Mouse (Mus musculus): Measurements from ENCODE around the gene Hoxa1. TPM values are rescaled to one million over a fixed set of nuclear protein-coding genes. Genes with fewer than 3 reads are reported as not detected.

The Hoxa1 gene
- 0.62 and 1.9 TPM in 2 replicates for polyA plus RNA-seq (2012; rRNA removed; ENCODE audit: low replicate concordance)

DNA sequence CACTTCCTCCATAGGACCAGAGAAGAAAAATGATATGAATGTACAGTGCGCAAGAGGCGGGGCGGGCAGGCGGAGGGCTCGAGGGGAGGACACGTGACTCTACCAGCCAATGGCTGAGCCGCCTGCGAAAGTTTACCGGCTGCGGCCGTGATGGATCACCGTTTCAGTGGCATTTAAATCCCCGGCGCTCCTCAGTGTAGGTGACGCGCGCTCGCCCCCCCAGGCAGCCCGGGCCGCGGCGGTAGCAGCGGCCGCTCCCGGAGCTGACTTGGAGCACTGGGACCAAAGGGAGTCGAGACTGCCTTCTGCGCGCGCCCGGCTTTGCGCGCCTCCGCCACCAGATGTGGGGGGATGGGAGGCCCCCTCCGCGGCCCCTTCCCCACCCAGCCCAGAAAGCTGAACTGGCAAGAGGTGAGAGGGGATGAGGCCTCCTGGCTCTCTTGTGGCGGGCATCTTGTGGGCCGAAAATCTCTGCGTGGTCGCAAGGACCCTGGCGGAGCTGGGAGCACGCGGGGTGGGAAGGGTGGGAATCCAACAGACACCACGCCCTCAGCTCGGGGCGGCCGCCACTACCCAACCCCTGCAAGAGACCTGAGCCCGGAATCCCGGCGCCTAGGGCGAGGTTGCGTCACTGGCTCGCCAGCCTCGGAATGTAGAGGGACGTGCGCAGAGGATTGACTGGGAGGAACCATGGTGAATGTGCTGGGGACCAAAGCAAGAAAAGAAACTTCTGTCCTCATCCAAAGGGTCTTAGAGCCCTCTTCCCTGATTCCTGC lies at the start of gene Hoxa1:
TSS of gene Hoxa1 (minus strand) at position 42 of the 776 bp plus-strand sequence.

DNA sequence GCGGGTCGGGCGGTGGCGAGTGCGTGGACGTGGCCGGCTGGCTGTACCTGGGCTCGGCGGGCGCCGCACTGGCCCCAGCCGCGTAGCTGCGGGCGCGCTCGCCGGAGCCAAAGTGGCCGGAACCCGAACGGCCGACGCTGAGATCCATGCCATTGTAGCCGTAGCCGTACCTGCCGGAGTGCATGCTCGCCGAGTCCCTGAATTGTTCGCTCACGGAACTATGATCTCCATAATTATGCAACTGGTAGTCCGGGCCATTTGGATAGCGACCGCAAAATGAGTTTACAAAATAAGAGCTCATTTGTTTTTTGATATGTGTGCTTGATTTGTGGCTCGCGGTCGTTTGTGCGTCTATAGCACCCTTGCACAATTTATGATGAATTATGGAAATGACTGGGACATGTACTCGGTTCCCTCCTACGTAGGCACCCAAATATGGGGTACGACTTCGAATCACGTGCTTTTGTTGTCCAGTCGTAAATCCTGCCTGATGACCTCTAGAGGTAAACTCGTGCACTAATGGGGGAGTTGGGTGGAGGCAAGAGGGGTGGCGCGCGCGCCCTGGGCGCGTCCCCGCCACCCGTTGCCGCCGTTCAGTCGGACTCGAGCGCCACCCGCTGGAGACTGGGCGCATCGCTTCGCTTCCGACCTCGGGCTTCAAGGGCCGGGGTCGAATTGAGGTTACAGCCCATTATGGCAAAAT lies 46.1 kb upstream of the Hoxa1 start, which contains the start of gene Hoxa5:
TSS of gene Hoxa5 (minus strand) at position 538 of the 703 bp plus-strand sequence.

DNA sequence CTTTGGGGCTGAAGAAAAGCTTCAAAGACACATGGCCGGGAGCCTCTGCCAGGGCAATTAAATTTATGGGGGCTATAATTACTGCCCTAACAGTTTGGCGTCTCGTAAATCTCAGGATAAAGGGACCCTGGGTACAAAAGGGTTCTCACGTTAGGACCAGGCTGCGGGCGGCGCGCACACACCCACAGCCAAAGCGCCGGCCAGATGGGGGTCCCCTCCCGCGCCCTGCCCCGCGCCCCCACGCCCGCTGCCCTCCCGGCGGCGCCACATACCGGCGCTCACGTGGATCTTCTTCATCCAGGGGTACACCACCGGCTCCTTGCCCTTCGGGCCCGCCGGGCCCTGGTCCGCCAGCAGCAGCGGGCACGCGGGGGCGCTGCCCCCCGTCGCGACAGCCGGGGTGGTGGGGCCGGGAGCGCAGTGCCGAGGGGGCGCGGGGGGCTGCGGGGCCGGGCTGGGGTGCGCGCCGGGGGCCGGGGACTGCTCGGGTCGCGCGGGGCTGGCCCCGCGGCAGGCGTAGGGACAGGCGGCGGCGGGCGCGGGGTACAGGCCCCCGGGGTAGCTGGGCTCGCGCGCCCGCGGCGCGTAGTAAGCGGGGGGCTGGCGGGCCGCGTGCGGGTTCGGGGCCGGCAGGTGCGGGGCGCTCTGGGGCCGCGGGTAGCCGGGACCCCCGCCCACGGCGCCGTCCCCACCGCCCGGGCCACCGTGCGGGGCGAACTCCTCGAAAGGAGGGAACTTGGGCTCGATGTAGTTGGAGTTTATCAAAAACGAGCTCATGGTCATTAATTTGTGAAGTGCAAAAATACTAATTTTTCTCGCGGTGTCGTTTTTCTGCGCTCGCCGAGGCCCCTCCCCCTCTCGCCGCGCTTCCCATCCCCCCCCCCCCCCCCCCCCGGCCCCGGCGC lies 33.0 kb upstream of the Hoxa1 start, which contains the start of gene Hoxa4:
TSS of gene Hoxa4 (minus strand) at position 848 of the 905 bp plus-strand sequence.

DNA sequence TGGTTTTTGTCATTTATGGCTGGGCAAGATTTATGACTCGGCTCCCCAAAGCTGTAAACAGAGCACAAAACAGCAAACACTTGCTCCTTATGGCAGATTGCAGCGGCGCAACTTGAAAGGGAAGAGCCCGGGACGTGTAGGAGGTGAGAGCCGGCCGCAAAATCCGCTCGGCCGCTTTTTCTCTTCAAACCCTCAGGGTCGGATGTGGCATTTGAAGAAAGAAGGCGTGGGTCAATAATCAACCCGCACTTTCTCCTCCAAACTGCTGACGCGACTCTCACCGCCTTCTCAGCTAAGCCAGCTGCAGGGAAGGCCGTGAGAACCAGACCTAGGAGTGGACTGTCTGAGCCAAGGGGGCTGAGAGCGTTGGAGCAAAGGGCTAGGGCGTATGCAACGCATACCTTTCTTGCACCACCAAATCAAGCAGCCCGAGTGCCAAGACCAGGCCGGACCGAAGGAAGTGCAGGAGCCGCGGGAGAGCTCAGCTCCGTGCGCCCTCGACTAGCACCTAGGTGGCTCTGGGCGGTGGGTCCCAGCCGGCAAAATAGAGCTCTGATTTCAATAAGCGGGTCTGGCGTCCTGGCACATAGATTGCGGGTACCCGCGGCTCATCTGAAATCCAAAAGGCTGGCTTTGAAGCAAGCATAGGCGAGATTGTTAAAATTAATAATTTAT lies 19.1 kb upstream of the Hoxa1 start, which contains the start of gene 5730596B20Rik:
TSS of gene 5730596B20Rik (plus strand) at position 438 of the 675 bp plus-strand sequence.

DNA sequence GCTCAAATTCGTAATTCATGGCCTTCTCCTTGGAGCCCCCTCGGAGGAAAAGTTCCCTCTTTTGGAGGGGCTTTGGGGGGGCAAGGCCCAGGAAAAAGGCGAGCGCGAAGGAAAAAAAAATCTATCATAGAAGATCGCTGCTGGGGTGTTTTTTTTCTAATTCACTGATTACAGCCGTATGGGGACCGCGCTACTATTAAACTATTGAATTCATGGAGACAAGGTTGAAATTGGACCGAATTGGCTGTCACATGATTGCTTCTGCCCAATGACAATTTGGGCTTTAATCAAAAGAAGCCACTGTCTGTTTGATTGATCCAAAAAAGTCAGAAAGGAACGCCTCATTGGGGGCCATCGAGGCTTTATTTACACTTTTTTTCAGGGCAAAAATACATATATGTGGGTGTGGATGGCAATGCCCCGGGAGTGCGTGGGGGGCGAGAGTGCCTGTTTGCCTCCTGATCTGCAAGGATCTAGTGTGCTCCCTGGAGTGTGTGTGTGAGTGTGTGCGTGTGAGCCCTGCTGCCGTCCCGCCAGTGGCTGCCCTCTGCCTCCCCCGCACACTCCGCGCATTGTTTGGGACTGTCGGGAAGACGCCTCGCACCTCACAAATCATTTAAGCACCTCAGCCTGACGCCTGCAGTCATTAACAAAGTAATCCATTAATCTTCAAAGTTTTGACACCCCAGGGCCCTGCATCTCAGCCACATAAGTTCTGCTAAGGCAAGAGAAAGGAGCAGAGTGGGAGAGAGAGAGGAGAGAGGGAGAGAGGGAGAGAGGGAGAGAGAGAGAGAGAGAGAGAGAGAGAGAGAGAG lies 6.7 kb upstream of the Hoxa1 start, which contains the start of gene Hoxa2:
TSS of gene Hoxa2 (minus strand) at position 206 of the 815 bp plus-strand sequence.

Other genes with a start within 250 kb of the Hoxa1 start
- gene Skap2, start 145.8 kb downstream of the Hoxa1 start, polyA plus RNA-seq (2012; rRNA removed; ENCODE audit: low replicate concordance), result 11.9 and 13.1 TPM in 2 replicates
- 1.9 and 2.1 TPM in 2 replicates for gene Hoxa2, start 6.5 kb upstream of the Hoxa1 start, polyA plus RNA-seq (2012; rRNA removed; ENCODE audit: low replicate concordance)
- 0.10 TPM in 1 of 2 replicates, not detected in the other for gene 5730596B20Rik, start 19.2 kb upstream of the Hoxa1 start, polyA plus RNA-seq (2012; rRNA removed; ENCODE audit: low replicate concordance)
- gene Hoxa4, start 33.4 kb upstream of the Hoxa1 start, polyA plus RNA-seq (2012; rRNA removed; ENCODE audit: low replicate concordance), result 1.4 and 1.5 TPM in 2 replicates
- gene Hoxa5, start 46.3 kb upstream of the Hoxa1 start, polyA plus RNA-seq (2012; rRNA removed; ENCODE audit: low replicate concordance), result 4.2 and 5.7 TPM in 2 replicates
- 2.8 and 5.0 TPM in 2 replicates for gene Hoxa6, start 50.4 kb upstream of the Hoxa1 start, polyA plus RNA-seq (2012; rRNA removed; ENCODE audit: low replicate concordance)
- gene Hoxa3, start 55.0 kb upstream of the Hoxa1 start, polyA plus RNA-seq (2012; rRNA removed; ENCODE audit: low replicate concordance), result 4.8 and 7.1 TPM in 2 replicates
- 1.3 and 2.7 TPM in 2 replicates for gene Gm28308, start 55.0 kb upstream of the Hoxa1 start, polyA plus RNA-seq (2012; rRNA removed; ENCODE audit: low replicate concordance)
- gene Hoxa7, start 63.5 kb upstream of the Hoxa1 start, polyA plus RNA-seq (2012; rRNA removed; ENCODE audit: low replicate concordance), result 10.5 and 24.3 TPM in 2 replicates
- 19.2 and 95.3 TPM in 2 replicates for gene Hoxa9, start 72.8 kb upstream of the Hoxa1 start, polyA plus RNA-seq (2012; rRNA removed; ENCODE audit: low replicate concordance)
- gene Hoxa10, start 82.5 kb upstream of the Hoxa1 start, polyA plus RNA-seq (2012; rRNA removed; ENCODE audit: low replicate concordance), result 19.5 and 200 TPM in 2 replicates
- gene Hoxa11, start 87.5 kb upstream of the Hoxa1 start, polyA plus RNA-seq (2012; rRNA removed; ENCODE audit: low replicate concordance), result 2.4 and 108 TPM in 2 replicates
- gene Hoxa13, start 102.6 kb upstream of the Hoxa1 start, polyA plus RNA-seq (2012; rRNA removed; ENCODE audit: low replicate concordance), result 1.2 and 1.5 TPM in 2 replicates
- not detected in 2 replicates for gene Evx1, start 155.2 kb upstream of the Hoxa1 start, polyA plus RNA-seq (2012; rRNA removed; ENCODE audit: low replicate concordance)